Mouse (Mus musculus): ENCODE results near the gene Agpat2. TPM values are rescaled to one million over a fixed set of nuclear protein-coding genes. Genes with fewer than 3 reads are reported as not detected.

Gene Agpat2
- polyA plus RNA-seq, 1 experiment, result 134 TPM

GRCm38 (mm10) chr2:26583640-26584039 lies 20.6 kb downstream of the Agpat2 start:
- H3K4me1 ChIP-seq (ENCODE audit: control insufficient read depth, insufficient read depth, low read length), result peaks cover 9% of the 10 kb centered on the region; the same call in 1 of the 2 replicates
- H3K4me3 ChIP-seq (replicated peaks; ENCODE audit: extremely low read depth, low read depth, low read length), result peak overlapping the region; percentile 71
- 33% methylated on average over 11 of the region's 11 CpGs for WGBS
- peak; percentile 100 for TF ChIP-seq POLR2A (IDR thresholded peaks at IDR 0.05; ENCODE audit: borderline replicate concordance, extremely low read depth, low read depth, low read length)
- TF ChIP-seq CTCF (IDR thresholded peaks at IDR 0.05; ENCODE audit: insufficient read depth, low read length), result no peak
- peak; percentile 73 for DNase-seq

GRCm38 (mm10) chr2:26582741-26583140 lies 21.5 kb downstream of the Agpat2 start:
- 40% methylated on average over 7 of the region's 7 CpGs for WGBS
- peaks cover 9% of the 10 kb centered on the region; the same call in 1 of the 2 replicates for H3K4me1 ChIP-seq (ENCODE audit: control insufficient read depth, insufficient read depth, low read length)
- no peak for TF ChIP-seq CTCF (IDR thresholded peaks at IDR 0.05; ENCODE audit: insufficient read depth, low read length)
- TF ChIP-seq POLR2A (IDR thresholded peaks at IDR 0.05; ENCODE audit: borderline replicate concordance, extremely low read depth, low read depth, low read length), result peak; percentile 50; the same call in 1 of the 2 replicates
- no peak for DNase-seq
- peak overlapping the region; percentile 50 for H3K4me3 ChIP-seq (replicated peaks; ENCODE audit: extremely low read depth, low read depth, low read length)

DNA sequence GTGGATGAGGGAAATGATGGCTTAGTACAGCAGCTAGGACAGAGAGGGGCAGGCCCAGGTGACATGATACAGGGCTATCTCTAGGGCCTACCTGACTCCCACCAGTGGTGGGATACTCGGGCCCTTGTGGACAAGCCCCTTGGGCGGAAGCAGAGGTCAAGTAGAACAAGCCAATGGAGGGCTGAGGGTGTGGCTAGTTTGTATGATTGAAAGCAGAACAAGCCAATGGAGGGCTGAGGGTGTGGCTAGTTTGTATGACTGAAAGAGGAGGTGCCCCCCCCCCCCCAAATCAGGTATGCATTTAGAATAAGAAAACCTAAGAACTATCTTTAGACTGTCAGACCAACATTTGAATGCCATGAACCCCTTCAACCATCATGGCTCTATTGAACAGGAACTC lies 22.0 kb downstream of the Agpat2 start:
- DNase-seq, result no peak
- peaks cover 9% of the 10 kb centered on the region; the same call in 1 of the 2 replicates for H3K4me1 ChIP-seq (ENCODE audit: control insufficient read depth, insufficient read depth, low read length)
- peak overlapping the region; percentile 34 for H3K4me3 ChIP-seq (replicated peaks; ENCODE audit: extremely low read depth, low read depth, low read length)
- no peak for TF ChIP-seq CTCF (IDR thresholded peaks at IDR 0.05; ENCODE audit: insufficient read depth, low read length)
- no peak for TF ChIP-seq POLR2A (IDR thresholded peaks at IDR 0.05; ENCODE audit: borderline replicate concordance, extremely low read depth, low read depth, low read length)
- WGBS, result 48% methylated on average over 2 of the region's 2 CpGs

DNA sequence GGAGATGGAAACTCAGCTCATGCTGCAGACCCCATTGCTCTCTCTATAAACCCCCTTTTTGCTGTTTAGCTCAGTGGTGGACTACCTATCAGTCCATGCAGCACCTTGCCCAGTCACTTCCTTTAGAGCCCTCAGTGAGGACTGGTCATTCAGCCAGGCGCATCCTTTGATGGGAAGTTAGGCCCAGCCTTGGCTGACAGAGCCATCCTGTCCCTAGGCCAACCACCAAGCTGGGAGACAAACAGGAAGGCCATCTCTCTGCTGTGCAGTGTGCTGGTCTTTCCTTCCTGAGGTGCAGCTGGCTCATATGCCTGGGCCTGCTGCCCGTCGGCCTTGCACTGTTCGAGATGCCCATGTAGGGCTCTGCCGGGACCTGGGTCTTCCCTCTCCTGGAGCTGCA lies 23.5 kb downstream of the Agpat2 start:
- WGBS, result 46% methylated on average over 5 of the region's 5 CpGs
- DNase-seq, result no peak
- peak; percentile 44; the same call in 1 of the 2 replicates for TF ChIP-seq POLR2A (IDR thresholded peaks at IDR 0.05; ENCODE audit: borderline replicate concordance, extremely low read depth, low read depth, low read length)
- no peak for TF ChIP-seq CTCF (IDR thresholded peaks at IDR 0.05; ENCODE audit: insufficient read depth, low read length)

DNA sequence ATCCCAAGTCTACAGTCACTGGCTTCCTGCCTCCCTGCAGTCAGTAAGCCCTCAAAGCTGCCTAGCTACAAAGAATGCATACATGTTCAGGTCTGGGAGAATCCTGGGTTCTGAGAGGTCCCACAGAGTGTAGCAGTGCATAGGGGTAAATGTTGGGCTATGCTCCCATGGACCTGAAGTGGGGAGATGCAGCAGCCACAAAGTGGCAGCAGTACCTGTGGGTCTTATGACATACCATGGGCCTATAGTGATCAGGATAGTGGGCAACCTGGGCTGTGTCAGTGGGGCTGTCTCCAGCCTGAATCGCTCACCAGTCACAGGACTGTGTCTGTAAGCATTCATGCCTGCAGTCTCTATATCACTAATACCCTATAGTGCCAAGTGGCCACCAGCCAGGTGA lies 24.5 kb downstream of the Agpat2 start, which contains the start of gene Egfl7:
Gene Egfl7 (plus strand): TSS at position 301 of the 400 bp plus-strand sequence.
- Histone ChIP-seq H3K4me1 (ENCODE audit: control insufficient read depth, insufficient read depth, low read length) (peaks cover 15% of the 10 kb centered on the region), H3K4me3 (replicated peaks; ENCODE audit: extremely low read depth, low read depth, low read length) (peak within 1 kb of the TSS; percentile 1)
- WGBS, result 79% methylated on average over 1 of the region's 1 CpGs
- no peak for TF ChIP-seq POLR2A (IDR thresholded peaks at IDR 0.05; ENCODE audit: borderline replicate concordance, extremely low read depth, low read depth, low read length)
- DNase-seq, result no peak

More for the DNA sequence above, 23.5 kb downstream of the Agpat2 start:
- peaks cover 12% of the 10 kb centered on the region; the same call in 1 of the 2 replicates for H3K4me1 ChIP-seq (ENCODE audit: control insufficient read depth, insufficient read depth, low read length)
- H3K4me3 ChIP-seq (replicated peaks; ENCODE audit: extremely low read depth, low read depth, low read length), result no peak overlapping the region

DNA sequence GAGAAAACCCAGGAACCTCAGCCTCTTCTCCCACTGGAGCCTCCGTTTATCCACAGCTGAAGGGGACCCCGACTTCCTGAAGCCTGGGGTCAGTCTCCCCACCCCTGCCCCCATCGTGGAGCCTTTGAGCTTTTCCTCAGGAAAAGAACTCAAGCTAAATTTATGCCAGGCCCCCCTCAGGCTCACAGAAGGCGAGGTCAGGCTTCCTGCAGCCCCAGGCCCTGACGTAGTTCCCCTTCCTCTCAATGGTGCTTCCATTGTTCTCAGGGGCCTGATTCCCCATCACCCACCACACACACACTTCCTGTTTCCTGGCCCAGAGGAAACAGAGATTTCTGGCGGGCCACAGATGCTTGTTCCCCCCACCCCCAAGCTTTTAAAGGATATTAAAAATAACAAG lies 25.8 kb downstream of the Agpat2 start:
- peak overlapping the region; percentile 36 for H3K4me3 ChIP-seq (replicated peaks; ENCODE audit: extremely low read depth, low read depth, low read length)
- peaks cover 22% of the 10 kb centered on the region for H3K4me1 ChIP-seq (ENCODE audit: control insufficient read depth, insufficient read depth, low read length)
- peak; percentile 44 for DNase-seq
- TF ChIP-seq POLR2A (IDR thresholded peaks at IDR 0.05; ENCODE audit: borderline replicate concordance, extremely low read depth, low read depth, low read length) (0 out of 2 replicates have a peak, but pooled peaks have one; percentile 17), CTCF (IDR thresholded peaks at IDR 0.05; ENCODE audit: insufficient read depth, low read length) (no peak)
- WGBS, result 32% methylated on average over 6 of the region's 6 CpGs

- no peak for DNase-seq
- WGBS, result 45% methylated on average over 4 of the region's 4 CpGs
- no peak overlapping the region for H3K4me3 ChIP-seq (replicated peaks; ENCODE audit: extremely low read depth, low read depth, low read length)
- no peak for TF ChIP-seq CTCF (IDR thresholded peaks at IDR 0.05; ENCODE audit: insufficient read depth, low read length)
- peaks cover 37% of the 10 kb centered on the region for H3K4me1 ChIP-seq (ENCODE audit: control insufficient read depth, insufficient read depth, low read length)
Observed at GRCm38 (mm10) chr2:26576462-26576861, 27.8 kb downstream of the Agpat2 start.

GRCm38 (mm10) chr2:26575865-26576264 lies 28.4 kb downstream of the Agpat2 start:
- peak; percentile 52 for DNase-seq

GRCm38 (mm10) chr2:26575378-26575777 lies 28.8 kb downstream of the Agpat2 start:
- H3K4me3 ChIP-seq (replicated peaks; ENCODE audit: extremely low read depth, low read depth, low read length), result no peak overlapping the region
- 67% methylated on average over 1 of the region's 1 CpGs for WGBS
- no peak for TF ChIP-seq CTCF (IDR thresholded peaks at IDR 0.05; ENCODE audit: insufficient read depth, low read length)
- no peak for TF ChIP-seq POLR2A (IDR thresholded peaks at IDR 0.05; ENCODE audit: borderline replicate concordance, extremely low read depth, low read depth, low read length)
- peaks cover 35% of the 10 kb centered on the region for H3K4me1 ChIP-seq (ENCODE audit: control insufficient read depth, insufficient read depth, low read length)
- DNase-seq, result no peak

More at GRCm38 (mm10) chr2:26575865-26576264, 28.4 kb downstream of the Agpat2 start:
- TF ChIP-seq CTCF (IDR thresholded peaks at IDR 0.05; ENCODE audit: insufficient read depth, low read length), result no peak
- no peak; the same call in 1 of the 2 replicates for TF ChIP-seq POLR2A (IDR thresholded peaks at IDR 0.05; ENCODE audit: borderline replicate concordance, extremely low read depth, low read depth, low read length)
- 53% methylated on average over 4 of the region's 4 CpGs for WGBS
- peak overlapping the region; percentile 5 for H3K4me3 ChIP-seq (replicated peaks; ENCODE audit: extremely low read depth, low read depth, low read length)
- peaks cover 37% of the 10 kb centered on the region for H3K4me1 ChIP-seq (ENCODE audit: control insufficient read depth, insufficient read depth, low read length)

DNA sequence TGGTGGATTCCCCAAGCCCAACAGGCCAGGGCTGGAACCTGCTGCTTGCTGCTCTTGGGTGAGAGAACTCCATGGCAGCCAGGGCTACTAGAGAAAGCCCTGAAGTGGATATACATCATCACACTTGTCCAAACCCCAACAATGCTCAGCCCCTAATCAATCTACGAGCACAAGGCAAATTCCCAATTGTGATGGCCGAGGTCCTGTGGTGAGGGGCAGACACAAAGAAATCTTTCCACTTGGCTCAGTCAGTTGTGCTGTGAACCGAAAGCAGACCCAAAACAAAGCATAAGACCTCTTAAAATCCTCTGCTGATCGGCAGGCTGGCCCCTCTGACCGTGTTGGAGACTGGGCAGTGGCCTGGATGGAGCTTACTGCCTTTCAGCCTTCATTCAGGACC lies 29.4 kb downstream of the Agpat2 start:
- H3K4me1 ChIP-seq (ENCODE audit: control insufficient read depth, insufficient read depth, low read length), result peaks cover 33% of the 10 kb centered on the region
- 48% methylated on average over 5 of the region's 5 CpGs for WGBS
- H3K4me3 ChIP-seq (replicated peaks; ENCODE audit: extremely low read depth, low read depth, low read length), result no peak overlapping the region
- no peak for DNase-seq
- TF ChIP-seq POLR2A (IDR thresholded peaks at IDR 0.05; ENCODE audit: borderline replicate concordance, extremely low read depth, low read depth, low read length), result no peak

Data from lung, adult 2 months (tissue).